Mouse (Mus musculus) hindbrain, embryonic 16.5 days (tissue): Measurements from ENCODE around the gene Galnt7. TPM values are rescaled to one million over a fixed set of nuclear protein-coding genes. Genes with fewer than 3 reads are reported as not detected.

Experiments used
- ATAC-seq: fragments of 200-750 bp; cut with Nextera tagmentation; 2 replicates; pipeline ENCODE4 v1.8.0; 2017; ENCODE audit warnings: moderate TSS enrichment, moderate library complexity
- H3K27ac ChIP-seq: fragments of 300-500 bp; sonication (generic); 2 replicates; pipeline ENCODE4 v1.5.1; 2014; ENCODE audit warnings: low read depth, mild to moderate bottlenecking, control low read depth, low read length, moderate library complexity
- H3K27me3 ChIP-seq: fragments of 300-500 bp; sonication (generic); replicated peaks from 2 replicates; pipeline ENCODE4 v1.6.1; 2014; ENCODE audit warnings: low read length; ENCODE audit not compliant: control insufficient read depth, insufficient read depth
- H3K36me3 ChIP-seq: fragments of 300-500 bp; sonication (generic); 2 replicates; pipeline ENCODE4 v1.6.1; 2014; ENCODE audit warnings: mild to moderate bottlenecking, low read length, moderate library complexity, mixed read lengths; ENCODE audit not compliant: control insufficient read depth, insufficient read depth
- H3K4me1 ChIP-seq: fragments of 300-500 bp; sonication (generic); 2 replicates; pipeline ENCODE4 v1.6.1; 2014; ENCODE audit warnings: low read depth, low read length; ENCODE audit not compliant: control insufficient read depth, insufficient read depth
- H3K4me2 ChIP-seq: fragments of 300-500 bp; sonication (generic); 2 replicates; pipeline ENCODE4 v1.6.1; 2014; ENCODE audit warnings: mild to moderate bottlenecking, low read length, control low read depth, moderate library complexity
- H3K4me3 ChIP-seq: fragments of 300-500 bp; sonication (generic); 2 replicates; pipeline ENCODE4 v1.5.1; 2014; ENCODE audit warnings: mild to moderate bottlenecking, low read length, control low read depth, moderate library complexity
- H3K9ac ChIP-seq: fragments of 300-500 bp; sonication (generic); 2 replicates; pipeline ENCODE4 v1.6.1; 2014; ENCODE audit warnings: low read depth, mild to moderate bottlenecking, control low read depth, low read length, moderate library complexity
- H3K9me3 ChIP-seq: fragments of 300-500 bp; sonication (generic); 2 replicates; pipeline ENCODE4 v1.6.1; 2014; ENCODE audit warnings: mild to moderate bottlenecking, low read length, moderate library complexity; ENCODE audit not compliant: control insufficient read depth
- WGBS: fragments of 180-500 bp; shearing (Covaris S2); extraction: QIAGEN DNeasy Blood & Tissue Kit; methylation state at CpG from one replicate; pipeline ENCODE4 v1.1.7; 2014; 5-methylcytosine and 5-hydroxymethylcytosine counted together
- polyA plus RNA-seq: library from polyadenylated mRNA; unstranded; fragments of >200 nt; fragmentation: Nextera tagmentation; extraction: Ambion mirVana; gene quantifications from 2 replicates; pipeline ENCODE4 v1.2.1, GENCODE M21; 2015

Gene Galnt7
- 11.1 and 13.4 TPM in 2 replicates for polyA plus RNA-seq

DNA sequence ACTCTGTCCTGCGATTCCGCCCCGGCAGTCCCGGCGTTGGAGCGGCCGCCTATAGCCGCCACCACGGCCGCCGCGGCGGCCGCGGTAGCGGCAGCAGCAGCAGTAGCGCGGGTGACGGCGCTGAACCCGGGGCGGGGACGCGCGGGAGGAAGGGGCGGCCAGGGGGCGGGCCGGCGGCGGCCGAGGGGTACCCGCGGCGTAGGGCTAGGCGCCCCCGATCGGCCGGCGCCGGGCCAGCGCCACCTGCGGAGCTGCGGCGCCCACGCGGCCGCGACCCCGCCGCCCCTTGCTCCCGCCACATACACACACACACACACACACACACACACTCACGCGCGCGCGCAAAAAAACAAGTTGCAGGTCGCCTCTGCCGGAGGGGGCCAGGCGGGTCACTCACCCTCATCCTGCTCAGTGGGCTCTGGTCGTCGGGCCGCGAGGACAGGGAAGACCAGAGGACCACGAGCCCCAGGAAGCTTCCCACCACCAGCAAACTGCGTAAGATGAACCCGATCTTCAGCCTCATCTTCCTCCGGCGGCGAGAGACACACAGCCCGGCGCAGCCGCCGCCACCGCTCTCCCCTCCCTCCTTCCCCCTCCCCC, at the start of gene Galnt7:
Gene Galnt7 (minus strand): TSS at position 577 of the 600 bp plus-strand sequence.
- H3K9ac ChIP-seq = peak within 1 kb of the TSS; percentile 93
- H3K27me3 ChIP-seq = no peaks in the 10 kb centered on the region
- H3K4me2 ChIP-seq = peak within 1 kb of the TSS; percentile 98
- H3K36me3 ChIP-seq = no peaks in the 10 kb centered on the region
- 0% methylated on average over 28 of the region's 74 CpGs for WGBS
- peak within 1 kb of the TSS; percentile 72 for H3K4me3 ChIP-seq
- ATAC-seq = peak; percentile 91
- peaks cover 3% of the 10 kb centered on the region; the same call in 1 of the 2 replicates for H3K4me1 ChIP-seq
- H3K27ac ChIP-seq = peak within 1 kb of the TSS; percentile 91
- no peaks in the 10 kb centered on the region for H3K9me3 ChIP-seq

DNA sequence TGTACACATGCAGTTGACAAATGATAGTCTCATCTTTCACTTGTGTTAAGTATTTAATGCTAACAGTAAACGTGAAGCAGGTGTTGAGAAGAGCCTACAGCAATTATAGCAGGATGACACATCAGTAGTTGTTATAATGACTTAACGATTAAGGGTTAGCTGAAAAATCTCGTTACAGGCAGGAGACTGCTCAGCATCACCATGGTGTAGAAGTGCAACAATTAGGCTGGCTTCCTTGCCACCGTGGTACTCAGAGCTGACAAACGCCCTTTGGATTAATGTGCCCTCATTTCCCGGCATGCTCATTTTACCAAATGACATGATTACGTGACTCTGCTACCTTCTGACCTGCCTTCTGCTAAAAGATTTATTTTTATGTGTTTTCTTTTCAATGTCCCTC, 35.8 kb upstream of the Galnt7 start:
- Histone ChIP-seq H3K9ac (no peak overlapping the region), H3K27me3 (no peaks in the 10 kb centered on the region), H3K4me1 (no peaks in the 10 kb centered on the region), H3K4me2 (no peak overlapping the region), H3K9me3 (no peaks in the 10 kb centered on the region), H3K27ac (no peak overlapping the region), H3K4me3 (no peak overlapping the region), H3K36me3 (no peaks in the 10 kb centered on the region)
- 48% methylated on average over 7 of the region's 7 CpGs for WGBS
- ATAC-seq = peak; percentile 48; the same call in 1 of the 2 replicates

DNA sequence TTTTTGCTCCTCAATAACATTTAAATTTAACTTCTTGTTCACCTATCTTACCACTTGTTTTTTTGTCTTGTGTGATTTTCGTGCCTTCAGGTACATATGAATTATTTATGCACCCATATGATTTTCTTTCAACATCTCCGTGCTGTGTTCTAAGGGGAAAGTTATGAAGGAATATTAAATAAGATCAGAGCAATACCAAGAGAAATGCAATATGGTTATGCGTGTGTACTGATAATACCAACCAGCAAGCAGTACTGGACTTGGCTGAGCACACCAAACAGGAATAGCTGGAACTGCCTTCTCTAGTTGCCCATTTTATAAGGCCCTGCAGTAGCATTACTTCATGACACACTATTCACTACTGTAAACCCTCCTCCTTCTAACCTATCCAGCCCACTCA, 33.0 kb upstream of the Galnt7 start:
- Histone ChIP-seq H3K4me1 (no peaks in the 10 kb centered on the region), H3K9me3 (no peaks in the 10 kb centered on the region), H3K27me3 (no peaks in the 10 kb centered on the region), H3K4me3 (no peak overlapping the region), H3K27ac (no peak overlapping the region), H3K9ac (no peak overlapping the region), H3K36me3 (no peaks in the 10 kb centered on the region), H3K4me2 (no peak overlapping the region)
- WGBS = 74% methylated on average over 3 of the region's 3 CpGs
- no peak for ATAC-seq

DNA sequence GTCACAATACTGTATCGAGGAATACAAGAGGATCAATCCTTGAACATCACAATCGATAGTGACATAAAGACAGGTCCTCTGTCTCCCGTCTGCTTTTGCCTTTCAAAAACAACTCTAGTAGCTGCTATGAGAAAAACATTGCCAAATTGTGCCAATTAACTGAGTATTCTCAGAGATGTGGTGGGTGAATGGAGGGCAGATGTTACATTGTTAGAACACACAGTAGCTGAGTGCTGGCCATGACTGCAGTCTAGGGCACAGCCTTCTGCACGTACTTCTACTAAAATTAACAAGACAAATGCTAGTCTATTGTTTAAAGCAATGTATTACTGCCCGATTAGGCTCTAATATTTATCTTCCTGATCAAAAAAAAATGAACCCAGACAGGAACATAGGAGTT, 27.2 kb upstream of the Galnt7 start:
- Histone ChIP-seq H3K4me2 (no peak overlapping the region), H3K4me3 (no peak overlapping the region), H3K36me3 (no peaks in the 10 kb centered on the region), H3K27me3 (no peaks in the 10 kb centered on the region), H3K9ac (no peak overlapping the region), H3K4me1 (no peaks in the 10 kb centered on the region), H3K9me3 (no peaks in the 10 kb centered on the region), H3K27ac (no peak overlapping the region)
- WGBS = 66% methylated on average over 5 of the region's 5 CpGs
- no peak for ATAC-seq

DNA sequence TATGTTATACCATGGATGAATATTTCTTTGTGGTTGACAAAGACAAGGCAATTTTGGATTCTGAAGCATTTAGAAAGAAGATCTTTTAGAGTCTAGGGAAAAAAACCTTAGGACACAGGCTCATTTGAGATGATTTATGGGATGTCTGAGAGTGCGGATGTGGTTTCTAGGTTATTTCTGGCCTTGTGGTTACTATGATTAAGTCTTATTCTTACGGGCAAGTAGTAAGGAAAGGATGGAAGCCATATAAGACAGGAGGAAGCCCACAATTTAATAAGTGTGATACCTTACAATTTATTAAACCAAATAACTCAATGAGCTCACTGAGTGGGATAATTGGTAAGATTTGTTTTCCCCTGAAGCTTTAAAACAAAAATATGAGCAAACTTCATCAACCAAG, 11.3 kb upstream of the Galnt7 start:
- no peak overlapping the region for H3K4me3 ChIP-seq
- no peaks in the 10 kb centered on the region for H3K9me3 ChIP-seq
- ATAC-seq = no peak
- H3K9ac ChIP-seq = no peak overlapping the region
- no peaks in the 10 kb centered on the region for H3K36me3 ChIP-seq
- H3K4me1 ChIP-seq = no peaks in the 10 kb centered on the region
- no peak overlapping the region for H3K27ac ChIP-seq
- no peak overlapping the region for H3K4me2 ChIP-seq
- H3K27me3 ChIP-seq = no peaks in the 10 kb centered on the region
- WGBS = 91% methylated on average over 2 of the region's 2 CpGs

DNA sequence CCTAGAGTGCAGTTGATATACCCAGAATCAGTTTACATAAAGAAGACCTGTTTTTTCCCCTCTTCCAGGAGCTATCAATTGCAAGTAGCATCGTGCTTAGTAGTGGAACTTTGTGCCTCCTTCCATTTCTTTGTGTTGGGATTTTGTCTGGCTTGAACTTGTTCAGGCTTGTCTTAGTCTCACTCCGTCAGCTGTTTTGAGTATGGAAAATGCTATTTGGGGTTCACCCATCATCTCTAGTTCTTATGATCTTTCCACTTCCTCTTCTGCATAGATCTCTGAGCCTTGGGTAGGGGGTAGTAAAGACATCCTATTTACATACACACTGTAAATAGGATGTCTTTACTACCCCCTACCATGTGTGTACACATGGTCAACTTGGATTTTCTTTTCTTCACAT, 7.2 kb upstream of the Galnt7 start:
- Histone ChIP-seq H3K9ac (no peak overlapping the region), H3K36me3 (no peaks in the 10 kb centered on the region), H3K9me3 (no peaks in the 10 kb centered on the region), H3K27ac (no peak overlapping the region), H3K4me1 (no peaks in the 10 kb centered on the region), H3K27me3 (no peaks in the 10 kb centered on the region), H3K4me2 (no peak overlapping the region), H3K4me3 (no peak overlapping the region)
- no peak for ATAC-seq
- WGBS = 96% methylated on average over 2 of the region's 2 CpGs

DNA sequence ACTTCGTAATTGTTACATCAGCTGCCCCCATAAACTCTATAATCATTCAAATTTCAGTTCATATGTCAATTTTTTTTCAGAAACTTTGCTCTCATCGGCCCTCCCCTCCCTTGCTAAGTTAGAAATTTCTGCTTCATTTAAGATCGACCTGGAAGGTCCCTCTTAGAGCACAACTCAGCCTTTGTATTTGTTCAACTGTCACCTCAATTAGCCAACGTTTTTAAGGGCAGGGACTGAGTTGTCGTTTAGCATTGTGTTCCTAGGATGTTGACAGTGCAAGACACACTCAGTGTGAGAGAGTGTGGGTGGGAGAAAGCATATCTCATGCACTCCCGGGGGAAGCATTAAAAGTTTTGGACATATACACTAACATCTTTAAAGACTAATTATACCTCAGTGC, 3.6 kb upstream of the Galnt7 start:
- H3K36me3 ChIP-seq = no peaks in the 10 kb centered on the region
- no peak for ATAC-seq

DNA sequence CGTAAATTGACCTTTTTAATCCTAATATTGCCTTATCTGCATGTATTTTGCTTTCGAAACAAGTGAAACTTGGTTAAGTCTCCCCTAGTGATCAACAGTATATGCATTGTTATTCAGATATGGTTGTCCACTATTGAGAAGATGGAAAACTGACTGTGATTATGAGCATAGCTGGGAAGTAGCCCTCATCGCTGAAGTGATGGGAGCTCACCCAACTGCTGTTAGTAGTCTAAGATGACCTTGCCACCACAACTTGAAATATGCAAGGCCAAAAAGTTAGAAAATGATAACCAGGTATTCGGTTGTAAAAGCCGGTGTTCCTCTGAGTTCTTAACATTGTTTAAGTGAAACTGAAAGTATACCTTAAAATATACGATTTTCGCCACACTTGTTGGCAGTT, 1.3 kb upstream of the Galnt7 start:
- no peak overlapping the region for H3K4me3 ChIP-seq
- no peak overlapping the region for H3K4me2 ChIP-seq
- no peak for ATAC-seq
- 86% methylated on average over 7 of the region's 7 CpGs for WGBS
- no peak overlapping the region for H3K9ac ChIP-seq
- H3K4me1 ChIP-seq = peaks cover 3% of the 10 kb centered on the region; the same call in 1 of the 2 replicates
- no peaks in the 10 kb centered on the region for H3K27me3 ChIP-seq
- H3K36me3 ChIP-seq = no peaks in the 10 kb centered on the region
- H3K9me3 ChIP-seq = no peaks in the 10 kb centered on the region
- H3K27ac ChIP-seq = no peak overlapping the region

More for the DNA sequence above, 3.6 kb upstream of the Galnt7 start:
- no peak overlapping the region for H3K4me3 ChIP-seq
- no peak overlapping the region for H3K27ac ChIP-seq
- H3K9ac ChIP-seq = no peak overlapping the region
- H3K4me2 ChIP-seq = no peak overlapping the region
- H3K4me1 ChIP-seq = no peaks in the 10 kb centered on the region
- H3K27me3 ChIP-seq = no peaks in the 10 kb centered on the region
- H3K9me3 ChIP-seq = no peaks in the 10 kb centered on the region
- 36% methylated on average over 6 of the region's 6 CpGs for WGBS

DNA sequence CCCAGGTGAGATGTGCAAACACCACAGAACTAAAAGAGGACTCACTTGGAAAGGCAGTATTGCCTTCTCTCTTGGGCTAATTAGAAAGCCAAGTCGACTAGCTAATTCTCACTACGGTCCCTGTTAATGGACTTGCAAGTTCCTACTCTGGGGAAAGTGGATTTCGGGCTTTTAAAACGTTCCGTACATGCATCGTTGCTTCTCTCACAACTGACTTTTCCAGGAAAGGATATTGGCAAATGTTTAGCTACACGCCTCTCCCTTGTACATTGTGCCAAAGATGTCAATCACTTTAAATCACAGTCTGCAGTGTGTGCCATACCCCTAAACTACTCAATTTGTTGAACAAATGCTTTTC, 915 bp upstream of the Galnt7 start:
- 16% methylated on average over 7 of the region's 7 CpGs for WGBS
- Histone ChIP-seq H3K4me1 (peaks cover 3% of the 10 kb centered on the region; the same call in 1 of the 2 replicates), H3K36me3 (no peaks in the 10 kb centered on the region), H3K27me3 (no peaks in the 10 kb centered on the region), H3K4me2 (peak overlapping the region; percentile 98), H3K9ac (no peak overlapping the region; the same call in 1 of the 2 replicates), H3K27ac (peak overlapping the region; percentile 33; the same call in 1 of the 2 replicates), H3K4me3 (peak overlapping the region; percentile 72), H3K9me3 (no peaks in the 10 kb centered on the region)
- ATAC-seq = no peak
